Mouse (Mus musculus) hindbrain, embryonic 16.5 days (tissue): Measurements from ENCODE around the gene Gm28374. TPM values are rescaled to one million over a fixed set of nuclear protein-coding genes. Genes with fewer than 3 reads are reported as not detected.

Experiments
- ATAC-seq: fragments of 200-750 bp; cut with Nextera tagmentation; 2 replicates; pipeline ENCODE4 v1.8.0; 2017; ENCODE audit warnings: moderate TSS enrichment, moderate library complexity
- H3K27ac ChIP-seq: fragments of 300-500 bp; sonication (generic); 2 replicates; pipeline ENCODE4 v1.5.1; 2014; ENCODE audit warnings: low read depth, mild to moderate bottlenecking, control low read depth, low read length, moderate library complexity
- H3K27me3 ChIP-seq: fragments of 300-500 bp; sonication (generic); replicated peaks from 2 replicates; pipeline ENCODE4 v1.6.1; 2014; ENCODE audit warnings: low read length; ENCODE audit not compliant: control insufficient read depth, insufficient read depth
- H3K36me3 ChIP-seq: fragments of 300-500 bp; sonication (generic); 2 replicates; pipeline ENCODE4 v1.6.1; 2014; ENCODE audit warnings: mild to moderate bottlenecking, low read length, moderate library complexity, mixed read lengths; ENCODE audit not compliant: control insufficient read depth, insufficient read depth
- H3K4me1 ChIP-seq: fragments of 300-500 bp; sonication (generic); 2 replicates; pipeline ENCODE4 v1.6.1; 2014; ENCODE audit warnings: low read depth, low read length; ENCODE audit not compliant: control insufficient read depth, insufficient read depth
- H3K4me2 ChIP-seq: fragments of 300-500 bp; sonication (generic); 2 replicates; pipeline ENCODE4 v1.6.1; 2014; ENCODE audit warnings: mild to moderate bottlenecking, low read length, control low read depth, moderate library complexity
- H3K4me3 ChIP-seq: fragments of 300-500 bp; sonication (generic); 2 replicates; pipeline ENCODE4 v1.5.1; 2014; ENCODE audit warnings: mild to moderate bottlenecking, low read length, control low read depth, moderate library complexity
- H3K9ac ChIP-seq: fragments of 300-500 bp; sonication (generic); 2 replicates; pipeline ENCODE4 v1.6.1; 2014; ENCODE audit warnings: low read depth, mild to moderate bottlenecking, control low read depth, low read length, moderate library complexity
- H3K9me3 ChIP-seq: fragments of 300-500 bp; sonication (generic); 2 replicates; pipeline ENCODE4 v1.6.1; 2014; ENCODE audit warnings: mild to moderate bottlenecking, low read length, moderate library complexity; ENCODE audit not compliant: control insufficient read depth
- WGBS: fragments of 180-500 bp; shearing (Covaris S2); extraction: QIAGEN DNeasy Blood & Tissue Kit; methylation state at CpG from one replicate; pipeline ENCODE4 v1.1.7; 2014; 5-methylcytosine and 5-hydroxymethylcytosine counted together
- microRNA-seq: library from miRNA; unstranded; fragments of <30 nt; microRNA quantifications from one replicate; pipeline ENCODE4, GENCODE M21; 2017
- polyA plus RNA-seq: library from polyadenylated mRNA; unstranded; fragments of >200 nt; fragmentation: Nextera tagmentation; extraction: Ambion mirVana; gene quantifications from 2 replicates; pipeline ENCODE4 v1.2.1, GENCODE M21; 2015

The Gm28374 gene
- polyA plus RNA-seq, 1 experiment from 2014 or later, result 1.5 TPM

DNA sequence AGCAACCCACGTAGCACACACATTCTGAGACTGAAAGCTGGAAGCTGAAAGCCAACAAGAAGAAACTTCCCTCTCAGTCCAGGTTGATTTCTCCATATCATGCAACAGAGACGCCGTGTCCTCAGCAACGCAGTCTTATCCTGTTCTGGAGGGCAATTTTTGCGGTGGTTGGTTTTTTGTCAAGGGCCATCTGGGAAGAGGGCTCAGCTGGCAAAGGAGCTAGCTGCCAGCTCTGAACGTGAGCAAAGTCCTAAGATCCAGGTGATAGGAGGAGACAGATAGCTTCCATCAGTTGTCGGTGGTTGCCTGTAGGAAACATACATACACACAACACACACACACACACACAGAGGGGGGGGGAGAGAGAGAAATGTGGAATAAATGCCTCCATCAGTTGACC is 43.7 kb downstream of the Gm28374 start:
- Histone ChIP-seq H3K4me2 (no peak overlapping the region), H3K36me3 (no peaks in the 10 kb centered on the region), H3K9me3 (no peaks in the 10 kb centered on the region), H3K9ac (no peak overlapping the region; the same call in 1 of the 2 replicates), H3K27me3 (no peaks in the 10 kb centered on the region), H3K27ac (no peak overlapping the region), H3K4me3 (no peak overlapping the region), H3K4me1 (no peaks in the 10 kb centered on the region)
- WGBS, result 78% methylated on average over 7 of the region's 7 CpGs
- no peak for ATAC-seq

DNA sequence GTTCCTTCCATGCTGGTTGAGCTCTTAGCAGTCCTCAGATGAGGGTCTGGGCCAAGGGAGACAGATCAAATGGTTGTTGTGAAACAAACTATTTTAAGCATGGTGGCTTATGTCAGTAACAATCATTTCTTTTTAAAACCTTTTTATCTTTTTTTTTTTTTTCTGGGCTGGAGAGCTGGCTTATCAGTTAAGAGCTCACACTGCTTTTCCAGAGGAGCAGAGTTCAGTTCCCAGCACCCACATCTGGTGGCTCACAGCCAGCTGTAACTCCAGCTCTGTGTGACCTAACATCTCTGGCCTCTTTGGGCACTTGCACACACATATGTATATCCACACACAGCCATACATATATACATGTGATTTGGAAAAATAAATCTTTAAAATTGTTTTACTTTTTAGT is 44.4 kb downstream of the Gm28374 start:
- Histone ChIP-seq H3K4me3 (no peak overlapping the region), H3K4me2 (no peak overlapping the region), H3K4me1 (no peaks in the 10 kb centered on the region), H3K9me3 (no peaks in the 10 kb centered on the region), H3K36me3 (no peaks in the 10 kb centered on the region), H3K27me3 (no peaks in the 10 kb centered on the region), H3K27ac (no peak overlapping the region), H3K9ac (no peak overlapping the region)
- ATAC-seq, result no peak

DNA sequence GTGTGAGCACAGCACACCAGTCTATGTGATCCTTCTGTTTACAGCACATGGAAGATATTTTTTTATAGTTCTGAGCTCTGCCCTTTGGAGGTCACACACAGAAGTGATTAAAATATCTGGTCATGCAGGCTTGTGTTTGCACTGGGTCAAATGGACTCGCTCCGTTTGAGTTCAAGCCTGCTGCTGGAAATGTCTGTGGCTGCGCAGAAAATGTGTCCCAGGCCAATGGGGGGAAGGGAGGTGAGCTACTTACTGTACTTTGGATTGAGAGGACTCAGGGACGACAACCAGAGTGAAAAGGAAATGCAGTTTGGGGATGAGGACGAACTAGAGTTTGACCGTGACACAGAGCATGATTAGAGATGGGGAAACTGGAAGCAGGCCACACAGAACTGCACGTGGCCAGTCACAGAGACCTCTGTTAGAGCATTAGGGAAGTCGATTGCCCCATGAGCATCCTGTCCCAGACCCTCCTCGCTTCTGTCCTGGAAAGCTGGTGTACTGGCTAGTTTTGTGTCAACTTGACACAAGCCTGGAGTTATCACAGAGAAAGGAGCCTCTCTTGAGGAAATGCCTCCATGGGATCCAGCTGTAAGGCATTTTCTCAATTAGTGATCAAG is 46.0 kb downstream of the Gm28374 start:
- H3K27me3 ChIP-seq, result no peaks in the 10 kb centered on the region
- H3K36me3 ChIP-seq, result no peaks in the 10 kb centered on the region
- ATAC-seq, result no peak
- H3K9me3 ChIP-seq, result no peaks in the 10 kb centered on the region
- 83% methylated on average over 9 of the region's 9 CpGs for WGBS
- H3K9ac ChIP-seq, result no peak overlapping the region
- no peak overlapping the region for H3K4me2 ChIP-seq
- H3K4me1 ChIP-seq, result no peaks in the 10 kb centered on the region
- no peak overlapping the region for H3K27ac ChIP-seq
- no peak overlapping the region for H3K4me3 ChIP-seq

DNA sequence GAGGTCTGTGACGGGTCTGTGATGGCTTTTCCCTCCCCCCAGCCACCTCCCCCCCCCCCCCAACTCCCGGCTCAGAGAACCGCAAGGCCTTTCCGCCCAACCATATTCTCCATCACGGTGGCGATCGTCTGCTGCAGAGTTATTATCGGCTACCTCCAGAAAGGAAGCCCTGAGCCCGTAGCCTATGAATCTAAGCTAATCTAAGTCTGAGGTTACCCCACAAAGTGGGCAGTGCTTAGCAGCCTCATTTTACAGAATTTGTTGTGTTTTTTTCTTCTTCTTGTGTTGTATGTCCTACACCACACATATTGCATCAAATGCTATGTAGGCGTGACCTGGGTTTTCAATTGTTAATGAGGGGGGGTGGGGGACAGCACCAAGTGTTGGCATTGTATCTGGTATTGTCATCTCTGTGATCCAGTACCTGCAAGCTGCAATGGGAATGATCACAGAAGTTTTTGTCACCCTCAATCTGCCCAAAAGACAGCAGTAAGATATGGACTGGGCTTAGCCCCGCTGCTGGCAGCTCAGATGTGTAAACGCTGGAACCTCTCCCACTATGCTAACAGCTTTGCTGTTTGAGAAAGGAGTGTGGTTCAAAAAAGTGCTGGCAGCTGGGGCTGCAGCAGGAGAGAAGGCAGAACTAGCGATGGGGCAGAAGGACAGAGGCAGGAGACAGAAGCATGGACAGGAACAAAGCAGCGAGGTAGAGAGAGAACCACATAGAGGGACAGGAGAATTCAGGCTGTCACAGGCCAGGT is 51.4 kb downstream of the Gm28374 start:
- Histone ChIP-seq H3K9me3 (no peaks in the 10 kb centered on the region), H3K9ac (no peak overlapping the region), H3K27ac (no peak overlapping the region), H3K36me3 (no peaks in the 10 kb centered on the region), H3K4me3 (no peak overlapping the region), H3K4me2 (no peak overlapping the region), H3K4me1 (no peaks in the 10 kb centered on the region), H3K27me3 (no peaks in the 10 kb centered on the region)
- ATAC-seq, result no peak
- WGBS, result 74% methylated on average over 14 of the region's 14 CpGs

DNA sequence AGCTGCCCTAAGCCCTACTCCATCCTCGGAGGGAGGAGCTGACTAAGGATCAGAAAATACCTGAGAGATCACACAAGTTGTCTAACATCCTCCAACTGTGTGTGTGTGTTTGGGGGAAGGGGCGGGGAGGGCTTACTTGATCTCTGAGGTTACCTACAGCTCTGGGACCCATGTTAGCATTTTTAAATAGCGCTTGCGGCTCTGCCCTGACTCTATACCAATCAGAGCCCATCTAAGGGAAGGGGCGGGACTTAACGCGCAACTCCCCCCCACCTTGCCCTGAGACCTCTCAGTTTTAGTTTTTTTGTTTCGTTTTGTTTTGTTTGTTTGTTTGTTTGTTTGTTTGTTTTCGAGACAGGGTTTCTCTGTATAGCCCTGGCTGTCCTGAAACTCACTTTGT is 52.6 kb downstream of the Gm28374 start:
- Histone ChIP-seq H3K27me3 (no peaks in the 10 kb centered on the region), H3K4me1 (no peaks in the 10 kb centered on the region), H3K9me3 (no peaks in the 10 kb centered on the region), H3K27ac (no peak overlapping the region), H3K4me3 (no peak overlapping the region), H3K9ac (no peak overlapping the region), H3K4me2 (no peak overlapping the region), H3K36me3 (no peaks in the 10 kb centered on the region)
- 85% methylated on average over 9 of the region's 9 CpGs for WGBS
- no peak for ATAC-seq

DNA sequence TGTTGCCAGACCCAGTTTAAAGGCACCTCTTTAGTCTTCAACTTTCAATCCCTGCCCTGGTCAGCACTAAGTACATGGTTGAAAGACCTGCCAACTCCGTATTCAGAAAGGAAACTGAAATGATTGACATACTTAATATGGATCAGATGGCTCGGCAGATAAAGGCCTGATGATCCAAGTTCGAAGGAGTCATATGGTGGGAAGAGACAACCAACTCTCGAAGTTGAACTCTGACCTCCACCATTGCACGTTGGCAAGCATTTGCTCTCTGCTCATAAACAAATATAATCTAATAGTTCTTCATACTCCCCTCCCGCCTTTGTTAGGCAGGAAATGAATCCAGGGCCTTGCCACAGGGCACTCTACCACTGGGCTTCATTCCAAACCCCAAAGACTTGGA is 53.1 kb downstream of the Gm28374 start:
- WGBS, result 84% methylated on average over 6 of the region's 6 CpGs
- Histone ChIP-seq H3K27me3 (no peaks in the 10 kb centered on the region), H3K9ac (no peak overlapping the region), H3K9me3 (no peaks in the 10 kb centered on the region), H3K4me2 (no peak overlapping the region), H3K4me3 (no peak overlapping the region), H3K4me1 (no peaks in the 10 kb centered on the region), H3K36me3 (no peaks in the 10 kb centered on the region), H3K27ac (no peak overlapping the region)
- no peak for ATAC-seq

Small RNA genes lying within 50 kb of the gene (microRNA-seq; reads per million reads assigned to microRNA genes)
- not detected for gene Mir6988

Other genes starting within 250 kb of the Gm28374 start
- gene Frmd8, start 207.0 kb downstream of the Gm28374 start, polyA plus RNA-seq, result 18.1 and 20.1 TPM in 2 replicates
- gene Slc25a45, start 204.4 kb downstream of the Gm28374 start, polyA plus RNA-seq, result 2.2 and 2.6 TPM in 2 replicates
- 10.0 and 10.2 TPM in 2 replicates for gene Tigd3, start 188.1 kb downstream of the Gm28374 start, polyA plus RNA-seq
- gene Dpf2, start 169.2 kb downstream of the Gm28374 start, polyA plus RNA-seq, result 94.0 and 117 TPM in 2 replicates
- 22.2 and 23.4 TPM in 2 replicates for gene Cdc42ep2, start 157.4 kb downstream of the Gm28374 start, polyA plus RNA-seq
- 22.4 and 26.6 TPM in 2 replicates for gene Pola2, start 118.1 kb downstream of the Gm28374 start, polyA plus RNA-seq
- not detected in 2 replicates for gene Slc22a20, start 96.1 kb downstream of the Gm28374 start, polyA plus RNA-seq
- gene Capn1, start 66.4 kb downstream of the Gm28374 start, polyA plus RNA-seq, result 5.2 and 5.6 TPM in 2 replicates
- gene Syvn1, start 35.7 kb downstream of the Gm28374 start, polyA plus RNA-seq, result 29.0 and 38.4 TPM in 2 replicates
- gene Mrpl49, start 24.5 kb downstream of the Gm28374 start, polyA plus RNA-seq, result 62.4 and 68.8 TPM in 2 replicates
- 471 and 479 TPM in 2 replicates for gene Fau, start 24.4 kb downstream of the Gm28374 start, polyA plus RNA-seq
- 31.5 and 35.2 TPM in 2 replicates for gene Znhit2, start 21.1 kb downstream of the Gm28374 start, polyA plus RNA-seq
- 61.3 and 64.6 TPM in 2 replicates for gene Tm7sf2, start 13.9 kb downstream of the Gm28374 start, polyA plus RNA-seq
- 89.5 and 91.3 TPM in 2 replicates for gene Vps51, start 5.0 kb downstream of the Gm28374 start, polyA plus RNA-seq
- not detected in 2 replicates for gene Tmem262, start 2.2 kb downstream of the Gm28374 start, polyA plus RNA-seq
- 74.8 and 77.4 TPM in 2 replicates for gene Zfpl1, start 2.7 kb upstream of the Gm28374 start, polyA plus RNA-seq
- gene Cdca5, start 2.7 kb upstream of the Gm28374 start, polyA plus RNA-seq, result 6.8 and 7.7 TPM in 2 replicates
- not detected in 2 replicates for gene AC131692.1, start 12.2 kb upstream of the Gm28374 start, polyA plus RNA-seq
- 0.41 and 0.43 TPM in 2 replicates for gene Naaladl1, start 23.5 kb upstream of the Gm28374 start, polyA plus RNA-seq
- gene Sac3d1, start 36.4 kb upstream of the Gm28374 start, polyA plus RNA-seq, result 48.5 and 53.9 TPM in 2 replicates
- gene Snx15, start 46.0 kb upstream of the Gm28374 start, polyA plus RNA-seq, result 64.3 and 66.9 TPM in 2 replicates
- not detected in 2 replicates for gene Batf2, start 58.7 kb upstream of the Gm28374 start, polyA plus RNA-seq
- gene Arl2, start 59.3 kb upstream of the Gm28374 start, polyA plus RNA-seq, result 154 and 162 TPM in 2 replicates
- gene Majin, start 102.1 kb upstream of the Gm28374 start, polyA plus RNA-seq, result 0.10 TPM in 1 of 2 replicates, not detected in the other
- not detected in 2 replicates for gene Gpha2, start 144.1 kb upstream of the Gm28374 start, polyA plus RNA-seq
- gene Ppp2r5b, start 153.6 kb upstream of the Gm28374 start, polyA plus RNA-seq, result 161 and 167 TPM in 2 replicates
- gene Atg2a, start 159.4 kb upstream of the Gm28374 start, polyA plus RNA-seq, result 11.7 and 16.7 TPM in 2 replicates
- gene Ehd1, start 194.5 kb upstream of the Gm28374 start, polyA plus RNA-seq, result 105 and 113 TPM in 2 replicates
- 0.26 and 0.31 TPM in 2 replicates for gene Cdc42bpg, start 224.2 kb upstream of the Gm28374 start, polyA plus RNA-seq